Mouse (Mus musculus): ENCODE results near the gene Fxn. TPM values are rescaled to one million over a fixed set of nuclear protein-coding genes. Genes with fewer than 3 reads are reported as not detected.

The Fxn gene
- polyA plus RNA-seq, 1 experiment = not detected

- under 1% methylated on average over 78 of the region's 78 CpGs for WGBS
- peak overlapping the region; percentile 79 for H3K4me3 ChIP-seq (ENCODE audit: insufficient read depth, low read depth, low read length)
- peak overlapping the region; percentile 69 for H3K27ac ChIP-seq (ENCODE audit: insufficient read depth, low read depth, low read length)
- no peaks in the 10 kb centered on the region for H3K4me1 ChIP-seq (ENCODE audit: control insufficient read depth, insufficient read depth, low read length)
- no peak for TF ChIP-seq CTCF (IDR thresholded peaks at IDR 0.05; ENCODE audit: insufficient read depth, low read depth, low read length)
- peak; percentile 73 for TF ChIP-seq POLR2A (IDR thresholded peaks at IDR 0.05; ENCODE audit: insufficient read depth, low read depth, low read length)
Observed at GRCm38 (mm10) chr19:24279706-24280600, 452 bp downstream of the Fxn start.

DNA sequence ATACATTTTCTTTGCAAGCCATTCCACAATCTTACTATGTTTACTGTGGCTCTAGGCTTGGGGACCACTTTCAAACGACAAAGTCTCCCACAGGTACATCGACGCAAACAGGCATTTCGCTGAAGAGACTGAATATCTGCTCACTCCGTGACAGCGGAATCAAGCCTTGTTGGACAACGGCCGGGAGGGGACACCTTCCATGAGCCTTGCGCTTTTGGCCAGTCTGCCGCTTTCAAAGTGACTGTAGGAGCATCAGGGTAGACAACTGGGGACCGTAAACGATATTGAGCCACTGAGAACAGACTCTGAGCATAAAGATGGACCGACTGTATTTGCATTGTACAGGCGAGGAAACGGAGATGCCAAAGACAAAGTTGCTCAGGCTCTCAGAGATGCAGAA, 1.5 kb downstream of the Fxn start:
- H3K27ac ChIP-seq (ENCODE audit: insufficient read depth, low read depth, low read length) = no peak overlapping the region
- WGBS = 91% methylated on average over 15 of the region's 15 CpGs
- TF ChIP-seq CTCF (IDR thresholded peaks at IDR 0.05; ENCODE audit: insufficient read depth, low read depth, low read length) (no peak), POLR2A (IDR thresholded peaks at IDR 0.05; ENCODE audit: insufficient read depth, low read depth, low read length) (no peak)

GRCm38 (mm10) chr19:24274281-24274680, 6.1 kb downstream of the Fxn start:
- Histone ChIP-seq H3K4me3 (ENCODE audit: insufficient read depth, low read depth, low read length) (no peak overlapping the region), H3K27ac (ENCODE audit: insufficient read depth, low read depth, low read length) (no peak overlapping the region), H3K4me1 (ENCODE audit: control insufficient read depth, insufficient read depth, low read length) (0 out of 2 replicates have a peak, but pooled peaks cover 4% of the 10 kb centered on the region)
- WGBS = 79% methylated on average over 3 of the region's 3 CpGs
- TF ChIP-seq POLR2A (IDR thresholded peaks at IDR 0.05; ENCODE audit: insufficient read depth, low read depth, low read length) = no peak
- TF ChIP-seq CTCF (IDR thresholded peaks at IDR 0.05; ENCODE audit: insufficient read depth, low read depth, low read length) = no peak

More for the DNA sequence above, 1.5 kb downstream of the Fxn start:
- Histone ChIP-seq H3K4me3 (ENCODE audit: insufficient read depth, low read depth, low read length) (no peak overlapping the region), H3K4me1 (ENCODE audit: control insufficient read depth, insufficient read depth, low read length) (no peaks in the 10 kb centered on the region)

DNA sequence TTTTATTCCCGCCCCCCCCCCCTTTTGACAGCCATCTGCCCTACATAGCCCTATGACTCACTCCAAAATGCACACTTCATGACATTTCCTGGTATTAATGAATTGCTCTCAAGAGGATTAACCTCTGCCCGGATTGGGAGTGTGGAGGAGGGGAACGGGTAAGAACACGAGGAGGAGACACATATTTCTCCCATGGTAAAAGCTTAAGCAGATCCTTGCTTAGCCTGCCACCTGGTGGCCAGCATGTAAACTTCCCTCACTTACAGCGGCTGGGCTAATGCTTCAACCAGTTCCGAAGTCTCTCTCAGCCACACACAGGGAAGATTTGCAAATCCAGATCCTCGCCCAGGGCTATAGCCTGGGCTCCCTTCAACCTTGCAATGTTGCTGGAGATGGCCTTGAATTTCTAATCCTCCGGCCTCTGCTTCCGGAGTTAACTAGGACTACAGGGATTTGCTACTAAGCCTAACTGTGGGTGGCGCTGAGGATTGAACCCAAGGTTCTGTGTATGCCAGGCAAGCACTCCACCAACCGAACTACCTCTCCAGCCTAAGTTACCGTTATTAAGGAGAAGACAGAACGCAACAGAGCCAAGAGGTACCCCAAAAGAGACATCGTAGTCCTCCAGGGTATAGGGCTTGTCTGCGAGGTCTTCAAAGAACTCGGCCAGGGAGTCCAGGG, 8.5 kb downstream of the Fxn start:
- H3K4me1 ChIP-seq (ENCODE audit: control insufficient read depth, insufficient read depth, low read length) = 0 out of 2 replicates have a peak, but pooled peaks cover 4% of the 10 kb centered on the region
- H3K27ac ChIP-seq (ENCODE audit: insufficient read depth, low read depth, low read length) = no peak overlapping the region
- TF ChIP-seq CTCF (IDR thresholded peaks at IDR 0.05; ENCODE audit: insufficient read depth, low read depth, low read length) = peak; percentile 29; the same call in 1 of the 2 replicates
- no peak for TF ChIP-seq POLR2A (IDR thresholded peaks at IDR 0.05; ENCODE audit: insufficient read depth, low read depth, low read length)
- H3K4me3 ChIP-seq (ENCODE audit: insufficient read depth, low read depth, low read length) = no peak overlapping the region
- 45% methylated on average over 16 of the region's 16 CpGs for WGBS

- Histone ChIP-seq H3K27ac (ENCODE audit: insufficient read depth, low read depth, low read length) (no peak overlapping the region), H3K4me3 (ENCODE audit: insufficient read depth, low read depth, low read length) (no peak overlapping the region), H3K4me1 (ENCODE audit: control insufficient read depth, insufficient read depth, low read length) (0 out of 2 replicates have a peak, but pooled peaks cover 4% of the 10 kb centered on the region)
- WGBS = 59% methylated on average over 7 of the region's 7 CpGs
- no peak for TF ChIP-seq POLR2A (IDR thresholded peaks at IDR 0.05; ENCODE audit: insufficient read depth, low read depth, low read length)
- no peak for TF ChIP-seq CTCF (IDR thresholded peaks at IDR 0.05; ENCODE audit: insufficient read depth, low read depth, low read length)
Observed at GRCm38 (mm10) chr19:24271326-24271725, 9.1 kb downstream of the Fxn start.

DNA sequence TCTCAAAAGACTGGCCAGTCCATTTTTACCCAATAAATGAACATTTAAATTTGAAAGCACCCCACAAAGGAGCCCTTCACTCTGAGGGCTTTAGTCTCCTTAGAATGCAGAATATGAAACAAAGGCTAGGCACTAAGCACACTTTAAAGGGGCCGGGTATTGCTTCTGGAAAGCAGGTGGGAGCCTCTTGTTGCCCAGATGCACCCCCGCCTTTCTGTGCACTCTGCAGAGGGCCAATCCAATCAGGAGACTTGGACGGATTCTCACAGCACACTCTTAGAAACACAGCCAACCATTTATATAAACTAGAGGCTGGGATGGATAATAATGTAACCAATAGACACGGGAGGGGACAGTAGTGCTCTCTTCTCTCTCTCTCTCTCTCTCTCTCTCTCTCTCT, 11.9 kb downstream of the Fxn start:
- no peak overlapping the region for H3K4me3 ChIP-seq (ENCODE audit: insufficient read depth, low read depth, low read length)
- H3K4me1 ChIP-seq (ENCODE audit: control insufficient read depth, insufficient read depth, low read length) = 0 out of 2 replicates have a peak, but pooled peaks cover 4% of the 10 kb centered on the region
- WGBS = 66% methylated on average over 4 of the region's 4 CpGs
- TF ChIP-seq CTCF (IDR thresholded peaks at IDR 0.05; ENCODE audit: insufficient read depth, low read depth, low read length) (no peak), POLR2A (IDR thresholded peaks at IDR 0.05; ENCODE audit: insufficient read depth, low read depth, low read length) (no peak)
- H3K27ac ChIP-seq (ENCODE audit: insufficient read depth, low read depth, low read length) = no peak overlapping the region

DNA sequence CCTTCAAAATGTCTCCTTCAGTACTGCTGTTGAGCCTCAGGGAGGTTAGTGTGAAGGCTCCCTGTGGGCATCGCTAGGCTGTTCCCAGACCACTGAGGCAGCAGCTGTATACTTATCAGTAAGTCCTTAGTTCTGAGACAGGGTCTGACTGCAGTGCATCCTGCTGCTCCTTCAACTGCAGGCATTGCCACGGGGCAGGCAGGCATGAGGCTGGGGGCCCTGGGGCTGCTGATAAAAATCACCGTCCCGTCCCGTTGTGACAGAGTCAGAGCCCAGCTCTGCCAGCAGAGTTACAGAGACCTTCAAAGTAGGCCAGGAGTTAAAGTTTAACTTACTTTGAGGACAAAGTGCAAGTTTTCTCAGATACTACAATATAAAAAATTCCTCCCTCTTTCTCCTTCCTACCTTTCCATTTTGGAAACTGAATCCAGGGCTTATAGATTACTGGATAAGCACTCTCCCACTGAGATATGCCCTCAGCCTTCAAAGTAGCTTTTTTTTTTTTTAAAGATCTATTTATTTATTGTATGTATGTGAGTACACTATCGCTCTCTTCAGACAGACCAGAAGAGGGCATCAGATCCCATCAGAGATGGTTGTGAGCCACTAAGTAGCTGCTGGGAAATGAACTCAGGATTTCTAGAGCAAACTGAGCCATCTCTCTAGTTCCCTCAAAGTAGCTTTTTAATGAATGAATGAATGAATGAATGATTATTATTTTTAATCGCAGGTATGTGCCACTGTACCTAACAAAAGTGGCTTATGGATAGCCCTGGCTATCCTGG, 14.2 kb downstream of the Fxn start:
- no peak overlapping the region for H3K4me3 ChIP-seq (ENCODE audit: insufficient read depth, low read depth, low read length)
- no peak for TF ChIP-seq CTCF (IDR thresholded peaks at IDR 0.05; ENCODE audit: insufficient read depth, low read depth, low read length)
- TF ChIP-seq POLR2A (IDR thresholded peaks at IDR 0.05; ENCODE audit: insufficient read depth, low read depth, low read length) = no peak
- 0 out of 2 replicates have a peak, but pooled peaks cover 2% of the 10 kb centered on the region for H3K4me1 ChIP-seq (ENCODE audit: control insufficient read depth, insufficient read depth, low read length)
- 93% methylated on average over 7 of the region's 7 CpGs for WGBS
- H3K27ac ChIP-seq (ENCODE audit: insufficient read depth, low read depth, low read length) = no peak overlapping the region

- H3K4me3 ChIP-seq (ENCODE audit: insufficient read depth, low read depth, low read length) = no peak overlapping the region
- WGBS = 46% methylated on average over 7 of the region's 7 CpGs
- no peaks in the 10 kb centered on the region for H3K4me1 ChIP-seq (ENCODE audit: control insufficient read depth, insufficient read depth, low read length)
- H3K27ac ChIP-seq (ENCODE audit: insufficient read depth, low read depth, low read length) = no peak overlapping the region
- no peak for TF ChIP-seq POLR2A (IDR thresholded peaks at IDR 0.05; ENCODE audit: insufficient read depth, low read depth, low read length)
- no peak for TF ChIP-seq CTCF (IDR thresholded peaks at IDR 0.05; ENCODE audit: insufficient read depth, low read depth, low read length)
Observed at GRCm38 (mm10) chr19:24264991-24265390, 15.4 kb downstream of the Fxn start.

Measured in olfactory bulb, adult 2 months (tissue).